Mouse (Mus musculus) embryonic facial prominence, embryonic 11.5 days (tissue): ENCODE results near the gene Ppara. TPM values are rescaled to one million over a fixed set of nuclear protein-coding genes. Genes with fewer than 3 reads are reported as not detected.

Experiments used
- ATAC-seq: fragments of 200-750 bp; cut with Nextera tagmentation; replicated peaks from 2 replicates; pipeline ENCODE4 v1.8.0; 2017; ENCODE audit warnings: low read depth; ENCODE audit not compliant: insufficient number of reproducible peaks, low FRiP score, low TSS enrichment
- DNase-seq: peaks from one replicate; pipeline ENCODE4 v3.0.0-alpha.2; 2015; ENCODE audit warnings: low spot score
- H3K27ac ChIP-seq: fragments of 300-500 bp; sonication (generic); replicated peaks from 2 replicates; pipeline ENCODE4 v1.5.1; 2014; ENCODE audit warnings: mild to moderate bottlenecking, low read depth, low read length, control low read depth
- H3K27me3 ChIP-seq: fragments of 300-500 bp; sonication (generic); 2 replicates; pipeline ENCODE4 v1.6.1; 2014; ENCODE audit warnings: mild to moderate bottlenecking, low read length, moderate library complexity, mixed read lengths; ENCODE audit not compliant: control insufficient read depth, insufficient read depth
- H3K36me3 ChIP-seq: fragments of 300-500 bp; sonication (generic); replicated peaks from 2 replicates; pipeline ENCODE4 v1.6.1; 2014; ENCODE audit warnings: low read depth, mild to moderate bottlenecking, low read length, moderate library complexity, mixed read lengths; ENCODE audit not compliant: control insufficient read depth, insufficient read depth
- H3K4me1 ChIP-seq: fragments of 300-500 bp; sonication (generic); 2 replicates; pipeline ENCODE4 v1.6.1; 2014; ENCODE audit warnings: low read length, mixed read lengths; ENCODE audit not compliant: control insufficient read depth, insufficient read depth
- H3K4me2 ChIP-seq: fragments of 300-500 bp; sonication (generic); 2 replicates; pipeline ENCODE4 v1.6.1; 2014; ENCODE audit warnings: low read depth, mild to moderate bottlenecking, control low read depth, low read length, moderate library complexity
- H3K4me3 ChIP-seq: fragments of 300-500 bp; sonication (generic); 2 replicates; pipeline ENCODE4 v1.5.1; 2014; ENCODE audit warnings: low read depth, low read length, control low read depth
- H3K9ac ChIP-seq: fragments of 300-500 bp; sonication (generic); replicated peaks from 2 replicates; pipeline ENCODE4 v1.6.1; 2014; ENCODE audit warnings: mild to moderate bottlenecking, control low read depth, low read length
- H3K9me3 ChIP-seq: fragments of 300-500 bp; sonication (generic); replicated peaks from 2 replicates; pipeline ENCODE4 v1.6.1; 2016; ENCODE audit warnings: mild to moderate bottlenecking, low read length, inconsistent platforms, mixed read lengths; ENCODE audit not compliant: control insufficient read depth
- WGBS: fragments of 180-500 bp; shearing (Covaris S2); extraction: QIAGEN DNeasy Blood & Tissue Kit; methylation state at CpG from one replicate; pipeline ENCODE4 v1.1.7; 2014; 5-methylcytosine and 5-hydroxymethylcytosine counted together
- polyA plus RNA-seq: library from polyadenylated mRNA; unstranded; fragments of >200 nt; fragmentation: Nextera tagmentation; extraction: Ambion mirVana; gene quantifications from 2 replicates; pipeline ENCODE4 v1.2.1, GENCODE M21; 2014

Ppara gene
- polyA plus RNA-seq, 1 experiment from 2014 or later = 0.28 TPM

- ATAC-seq = no peak
Observed at GRCm38 (mm10) chr15:85798676-85799075, 63.9 kb downstream of the Ppara start.

GRCm38 (mm10) chr15:85802931-85803330, 68.1 kb downstream of the Ppara start:
- Histone ChIP-seq H3K36me3 (no peaks in the 10 kb centered on the region), H3K27ac (no peak overlapping the region), H3K9ac (no peak overlapping the region), H3K27me3 (no peaks in the 10 kb centered on the region), H3K9me3 (no peaks in the 10 kb centered on the region), H3K4me1 (no peaks in the 10 kb centered on the region), H3K4me3 (no peak overlapping the region), H3K4me2 (no peak overlapping the region)
- WGBS = 83% methylated on average over 2 of the region's 2 CpGs
- no peak for DNase-seq
- ATAC-seq = no peak

More at GRCm38 (mm10) chr15:85798676-85799075, 63.9 kb downstream of the Ppara start:
- Histone ChIP-seq H3K9ac (no peak overlapping the region), H3K36me3 (no peaks in the 10 kb centered on the region), H3K4me3 (no peak overlapping the region), H3K4me1 (no peaks in the 10 kb centered on the region), H3K9me3 (no peaks in the 10 kb centered on the region), H3K27me3 (no peaks in the 10 kb centered on the region), H3K27ac (no peak overlapping the region), H3K4me2 (no peak overlapping the region)
- no peak for DNase-seq
- WGBS = 91% methylated on average over 8 of the region's 8 CpGs

- Histone ChIP-seq H3K27me3 (no peaks in the 10 kb centered on the region), H3K9me3 (no peaks in the 10 kb centered on the region), H3K36me3 (no peaks in the 10 kb centered on the region), H3K27ac (no peak overlapping the region), H3K4me3 (no peak overlapping the region), H3K4me2 (no peak overlapping the region), H3K4me1 (peaks cover 3% of the 10 kb centered on the region; the same call in 1 of the 2 replicates), H3K9ac (no peak overlapping the region)
- WGBS = 83% methylated on average over 4 of the region's 4 CpGs
- no peak for ATAC-seq
- DNase-seq = no peak
Observed at GRCm38 (mm10) chr15:85806886-85807285, 72.1 kb downstream of the Ppara start.

DNA sequence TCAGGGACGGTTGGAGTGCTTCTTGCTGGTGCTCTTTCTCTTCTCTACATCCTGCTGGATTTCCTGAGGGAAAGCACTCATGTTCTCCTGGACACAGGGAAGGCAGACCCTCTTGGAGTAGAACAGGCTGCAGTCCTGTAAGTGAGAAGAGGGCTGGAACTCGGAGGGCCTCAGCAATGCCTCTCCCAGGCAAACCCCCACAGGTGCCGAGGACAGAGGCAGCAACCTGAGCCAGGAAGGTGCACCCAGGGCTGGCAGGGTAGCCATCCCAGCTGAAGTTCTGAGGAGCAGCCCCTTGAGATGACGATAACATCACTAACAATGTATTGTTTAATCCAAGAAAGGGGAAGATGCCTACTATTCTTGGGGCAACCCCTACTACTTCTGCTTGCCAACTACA, 72.6 kb downstream of the Ppara start:
- H3K27ac ChIP-seq = no peak overlapping the region
- H3K9me3 ChIP-seq = no peaks in the 10 kb centered on the region
- no peaks in the 10 kb centered on the region for H3K27me3 ChIP-seq
- H3K4me1 ChIP-seq = peaks cover 3% of the 10 kb centered on the region; the same call in 1 of the 2 replicates
- no peak overlapping the region for H3K9ac ChIP-seq
- H3K4me3 ChIP-seq = no peak overlapping the region
- no peaks in the 10 kb centered on the region for H3K36me3 ChIP-seq
- ATAC-seq (no peak), DNase-seq (no peak)
- H3K4me2 ChIP-seq = no peak overlapping the region
- 79% methylated on average over 4 of the region's 4 CpGs for WGBS

DNA sequence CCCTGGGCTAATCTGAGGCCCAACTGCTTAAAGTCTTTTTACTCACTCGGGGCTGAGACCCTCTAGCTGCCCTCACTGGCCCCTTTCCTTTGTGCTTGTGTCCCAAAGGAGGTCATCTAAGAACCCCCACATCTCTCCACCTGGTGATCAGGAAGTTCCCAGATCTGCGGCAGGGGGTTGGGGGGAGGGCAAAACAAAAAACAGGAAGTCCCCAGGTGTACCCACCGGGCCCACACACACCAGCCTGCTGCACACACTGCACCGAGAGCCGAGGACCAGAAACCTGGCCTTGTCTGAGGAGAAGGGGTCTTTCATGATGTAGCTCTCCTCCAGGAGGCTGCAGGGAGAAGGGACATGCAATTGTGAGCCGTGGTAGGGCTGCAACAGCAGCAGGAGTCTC, 73.2 kb downstream of the Ppara start:
- 79% methylated on average over 6 of the region's 6 CpGs for WGBS
- no peak overlapping the region for H3K27ac ChIP-seq
- no peak overlapping the region for H3K4me3 ChIP-seq
- no peaks in the 10 kb centered on the region for H3K27me3 ChIP-seq
- no peaks in the 10 kb centered on the region for H3K9me3 ChIP-seq
- H3K4me1 ChIP-seq = peaks cover 3% of the 10 kb centered on the region; the same call in 1 of the 2 replicates
- H3K36me3 ChIP-seq = no peaks in the 10 kb centered on the region
- DNase-seq (no peak), ATAC-seq (no peak)
- H3K9ac ChIP-seq = no peak overlapping the region
- H3K4me2 ChIP-seq = no peak overlapping the region

- H3K9ac ChIP-seq = no peak overlapping the region
- 56% methylated on average over 8 of the region's 8 CpGs for WGBS
- no peak for ATAC-seq
Observed at GRCm38 (mm10) chr15:85808434-85808833, 73.7 kb downstream of the Ppara start.

GRCm38 (mm10) chr15:85809091-85809490, 74.3 kb downstream of the Ppara start:
- 88% methylated on average over 12 of the region's 12 CpGs for WGBS

More at GRCm38 (mm10) chr15:85808434-85808833, 73.7 kb downstream of the Ppara start:
- no peaks in the 10 kb centered on the region for H3K36me3 ChIP-seq
- no peak overlapping the region for H3K4me3 ChIP-seq
- H3K4me2 ChIP-seq = no peak overlapping the region
- peaks cover 3% of the 10 kb centered on the region; the same call in 1 of the 2 replicates for H3K4me1 ChIP-seq
- H3K27me3 ChIP-seq = no peaks in the 10 kb centered on the region
- no peaks in the 10 kb centered on the region for H3K9me3 ChIP-seq
- H3K27ac ChIP-seq = no peak overlapping the region
- no peak for DNase-seq

GRCm38 (mm10) chr15:85810462-85810805, 75.7 kb downstream of the Ppara start:
- peak overlapping the region; percentile 93 for H3K4me2 ChIP-seq
- no peaks in the 10 kb centered on the region for H3K36me3 ChIP-seq
- DNase-seq = no peak
- peaks cover 3% of the 10 kb centered on the region; the same call in 1 of the 2 replicates for H3K4me1 ChIP-seq
- no peaks in the 10 kb centered on the region for H3K27me3 ChIP-seq
- WGBS = 86% methylated on average over 5 of the region's 5 CpGs
- H3K9me3 ChIP-seq = no peaks in the 10 kb centered on the region
- H3K27ac ChIP-seq = no peak overlapping the region
- ATAC-seq = no peak
- H3K4me3 ChIP-seq = no peak overlapping the region; the same call in 1 of the 2 replicates
- H3K9ac ChIP-seq = peak overlapping the region; percentile 85; the same call in 1 of the 2 replicates

More at GRCm38 (mm10) chr15:85809091-85809490, 74.3 kb downstream of the Ppara start:
- Histone ChIP-seq H3K9ac (no peak overlapping the region), H3K4me3 (no peak overlapping the region), H3K27me3 (no peaks in the 10 kb centered on the region), H3K27ac (no peak overlapping the region), H3K4me1 (peaks cover 3% of the 10 kb centered on the region; the same call in 1 of the 2 replicates), H3K4me2 (no peak overlapping the region), H3K9me3 (no peaks in the 10 kb centered on the region), H3K36me3 (no peaks in the 10 kb centered on the region)
- no peak for ATAC-seq
- no peak for DNase-seq
